Mouse (Mus musculus) CD4-positive helper T cell, adult 2 months (primary cell): Measurements from ENCODE around the gene Ccdc162.

ENCODE experiments used
- DNase-seq: peaks from one replicate; pipeline ENCODE4 v3.0.0-alpha.2; 2012; ENCODE audit warnings: low read depth, missing footprints, low spot score

The Ccdc162 gene

DNA sequence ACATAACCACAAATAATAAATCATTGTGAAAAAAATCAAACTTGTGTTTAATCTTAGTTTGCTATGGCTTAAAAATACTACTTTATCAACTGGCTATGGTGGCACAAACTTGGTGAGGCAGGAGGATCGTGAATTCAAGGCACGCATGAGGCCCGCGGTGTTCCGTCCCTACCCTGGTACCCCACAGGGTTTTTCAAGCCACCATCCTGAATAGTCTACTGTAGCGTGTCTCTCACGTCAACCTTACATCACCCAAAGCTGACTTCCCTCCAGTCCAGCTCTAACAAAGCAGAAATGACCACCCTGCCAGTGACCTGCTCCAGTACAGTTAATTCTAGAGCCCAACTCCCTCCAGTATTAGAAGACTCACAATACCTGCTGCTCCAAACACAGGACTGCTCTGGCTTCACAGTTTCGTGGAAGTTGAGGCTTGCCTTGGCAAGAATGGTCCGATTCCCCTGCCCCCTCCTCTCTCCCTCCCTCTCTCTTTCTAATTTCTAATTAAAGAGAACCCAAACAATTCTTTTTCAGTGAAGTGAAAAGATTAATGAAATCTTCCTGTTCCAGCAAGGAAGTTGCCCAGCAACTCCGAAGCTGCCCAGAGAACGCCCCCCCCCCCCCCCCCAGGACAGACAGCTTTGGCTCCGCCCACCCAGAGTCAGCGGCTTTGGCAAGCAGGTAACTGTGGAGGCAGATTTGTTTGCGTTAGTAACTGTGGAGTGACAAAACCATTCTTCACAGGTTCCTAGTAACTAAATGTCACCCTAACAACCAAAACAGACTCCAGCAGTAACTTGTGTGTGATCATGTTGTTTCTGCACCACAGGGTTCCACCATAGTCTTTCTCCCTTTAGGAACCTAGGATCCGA lies at the start of gene Ccdc162:
Ccdc162 (minus strand) TSS at position 606 of the 869 bp plus-strand sequence.
- no peak for DNase-seq

DNA sequence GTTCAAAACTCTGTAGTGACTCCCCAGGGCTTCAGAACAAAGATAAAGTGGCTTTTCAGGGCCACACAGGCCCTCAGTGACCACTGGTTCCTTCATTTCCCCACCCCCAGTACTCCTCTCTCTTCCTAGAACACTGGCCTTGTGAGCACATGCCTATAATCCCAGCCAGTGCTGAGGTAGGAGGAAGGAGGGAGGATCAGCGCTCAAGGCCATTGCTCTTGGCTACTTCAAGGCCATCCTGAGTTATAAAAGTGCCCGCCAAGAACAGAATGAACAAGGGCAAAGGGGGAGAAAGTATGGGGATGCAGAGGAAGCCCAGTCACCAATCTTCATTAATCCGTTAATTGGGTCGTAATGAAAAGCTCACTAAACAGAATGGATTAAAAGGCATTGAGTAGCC lies 49.2 kb upstream of the Ccdc162 start:
- DNase-seq: no peak

DNA sequence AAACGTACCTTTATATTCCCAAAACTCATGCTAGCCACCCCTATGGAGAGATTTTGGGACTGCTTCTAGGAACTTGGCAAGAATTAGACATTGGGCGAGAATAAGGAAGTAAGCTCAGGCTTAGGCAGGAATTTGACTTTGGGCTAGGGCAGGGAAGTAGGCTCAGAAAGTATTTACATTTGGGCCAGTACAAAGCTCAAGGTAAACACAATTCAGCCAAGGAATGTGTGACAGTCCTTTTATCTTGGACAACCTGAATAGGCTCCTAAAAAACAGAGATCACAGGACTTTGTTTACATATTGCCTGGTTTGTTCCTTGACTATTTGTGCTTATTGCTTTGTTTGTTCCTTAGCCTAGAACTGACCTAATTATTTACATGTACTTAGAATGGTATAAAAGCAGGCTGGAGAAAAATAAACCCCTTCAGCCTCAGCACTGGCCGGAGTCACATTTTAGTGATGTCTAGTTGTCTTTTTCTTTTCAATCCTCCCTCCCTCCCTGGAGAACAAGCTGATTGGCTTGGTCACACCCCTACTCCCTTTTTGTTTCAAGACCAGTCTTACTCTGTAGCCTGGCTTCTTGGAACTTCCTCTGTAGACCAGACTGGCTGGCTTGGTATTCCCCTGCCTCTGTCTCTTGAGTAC lies 47.4 kb upstream of the Ccdc162 start:
- DNase-seq: no peak

DNA sequence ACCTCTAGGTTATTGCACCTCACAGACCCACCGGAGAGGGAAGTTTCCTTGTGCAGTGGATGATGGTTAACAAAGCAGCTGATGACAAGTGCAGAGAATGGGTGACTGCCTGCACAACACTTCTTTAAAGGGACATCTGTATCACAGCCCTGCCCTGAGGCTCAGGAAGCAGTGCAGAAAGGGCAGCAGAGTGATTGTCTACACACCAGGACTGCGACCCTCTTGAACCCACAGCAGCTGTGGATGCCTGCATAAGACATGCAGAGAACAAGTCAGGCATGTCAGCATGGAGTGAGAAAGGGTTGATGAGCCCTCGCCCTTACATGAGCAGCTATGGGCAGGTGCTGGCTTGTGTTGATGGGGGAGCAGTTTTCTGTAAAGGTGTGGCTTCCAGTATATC lies 44.4 kb upstream of the Ccdc162 start:
- DNase-seq: no peak

DNA sequence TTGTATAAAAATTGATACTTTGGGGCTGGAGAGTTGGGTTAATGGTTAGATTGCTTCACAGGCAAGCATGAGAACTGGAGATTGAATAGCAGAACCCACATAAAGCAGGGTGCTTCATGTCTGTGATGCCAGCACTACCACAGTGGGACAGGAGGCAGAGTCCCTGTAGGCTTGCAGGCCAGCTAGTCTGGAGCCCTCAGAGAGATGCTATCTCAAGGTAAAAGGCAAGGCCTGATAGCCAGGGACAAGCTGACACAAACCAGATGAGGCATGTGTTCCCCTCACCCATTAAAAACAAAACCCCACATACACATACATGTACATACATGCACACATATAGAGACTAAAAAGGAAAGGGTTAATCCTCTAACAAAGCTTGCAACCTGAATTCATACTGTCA lies 41.6 kb upstream of the Ccdc162 start:
- no peak for DNase-seq

DNA sequence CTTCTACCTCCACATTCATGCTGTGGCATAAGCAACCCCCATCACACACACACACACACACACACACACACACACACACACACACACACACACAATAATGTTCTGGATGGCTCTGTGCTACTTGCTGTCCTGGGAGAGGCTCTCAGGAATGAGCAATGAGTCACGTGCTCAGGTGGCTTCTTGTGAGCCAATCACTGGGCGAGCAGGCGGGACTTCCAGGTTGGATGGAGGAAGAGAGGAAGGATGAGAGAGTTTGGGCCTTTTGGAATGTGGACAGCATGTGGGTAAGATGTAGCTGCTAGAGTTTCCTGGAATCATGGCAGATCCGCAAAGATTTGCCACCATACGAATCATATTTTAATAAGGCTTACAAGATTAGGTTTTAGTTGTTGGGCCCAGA lies 40.8 kb upstream of the Ccdc162 start:
- no peak for DNase-seq

DNA sequence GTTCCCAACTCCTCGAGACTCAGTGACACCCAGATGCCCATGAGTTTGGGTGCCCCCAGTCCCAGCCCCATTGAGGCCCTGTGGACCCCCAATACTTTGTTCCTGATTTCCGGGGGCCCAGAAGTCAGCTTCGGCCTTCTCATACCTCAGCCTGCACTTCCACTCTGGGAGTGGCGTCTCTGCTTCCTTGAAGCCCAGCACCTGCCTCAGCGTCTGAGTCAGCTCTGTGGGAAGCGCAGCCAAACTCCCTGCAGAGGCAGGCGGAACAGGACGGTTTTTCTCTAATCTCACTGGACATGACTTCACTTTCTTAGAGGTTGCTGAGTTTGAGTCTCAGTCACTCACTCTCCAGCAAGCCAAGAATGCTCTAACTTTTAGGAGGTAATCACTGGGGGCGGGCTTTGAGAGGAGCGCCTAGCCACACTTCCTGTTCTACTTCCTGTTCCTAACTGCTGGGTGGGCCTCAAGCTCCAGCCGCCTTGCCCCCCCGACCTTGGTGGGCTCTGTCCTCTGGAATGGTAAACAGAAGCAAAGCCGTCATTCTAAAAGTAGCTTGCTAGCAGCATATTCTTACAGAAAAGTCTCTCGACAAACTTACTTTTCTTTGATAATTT lies 35.5 kb upstream of the Ccdc162 start:
- peak; percentile 28 for DNase-seq

DNA sequence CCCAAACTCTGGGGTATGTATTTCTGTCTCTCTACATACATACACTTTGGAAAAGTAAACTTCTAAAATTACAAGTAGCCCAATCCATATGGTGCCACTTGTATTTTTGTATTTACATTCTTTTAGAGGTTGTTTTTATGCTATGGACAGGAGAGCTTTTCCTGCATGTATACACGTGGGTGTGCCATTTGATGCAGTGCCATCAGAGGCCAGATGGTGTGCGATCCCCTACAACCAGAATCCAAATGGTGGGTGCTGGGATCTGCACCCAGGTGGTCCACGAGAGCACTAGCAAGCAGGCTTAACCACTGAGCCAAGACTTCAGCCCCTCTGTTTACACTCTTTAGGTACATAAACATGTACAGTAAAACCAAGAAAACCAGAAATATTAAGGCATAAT lies 32.9 kb upstream of the Ccdc162 start:
- no peak for DNase-seq

DNA sequence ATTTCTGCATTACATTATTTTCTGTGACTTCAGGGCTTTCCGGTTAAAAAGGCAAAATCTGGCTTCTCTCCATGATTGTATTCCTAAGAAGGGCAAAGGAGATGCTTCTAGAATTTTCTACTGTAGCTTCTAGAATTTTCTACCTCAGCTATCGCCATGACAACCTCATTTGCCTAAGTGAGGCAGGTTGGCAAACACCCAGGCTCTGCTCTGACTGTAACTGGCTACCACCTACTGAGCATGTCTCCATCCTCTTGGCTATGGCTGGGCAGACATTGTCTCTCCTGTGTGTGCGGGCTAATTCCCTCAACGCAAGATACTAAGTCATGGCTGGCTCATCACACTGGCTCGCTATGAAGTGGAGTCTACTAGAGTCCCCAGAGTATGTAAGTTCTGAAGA lies 30.1 kb upstream of the Ccdc162 start:
- DNase-seq: no peak

DNA sequence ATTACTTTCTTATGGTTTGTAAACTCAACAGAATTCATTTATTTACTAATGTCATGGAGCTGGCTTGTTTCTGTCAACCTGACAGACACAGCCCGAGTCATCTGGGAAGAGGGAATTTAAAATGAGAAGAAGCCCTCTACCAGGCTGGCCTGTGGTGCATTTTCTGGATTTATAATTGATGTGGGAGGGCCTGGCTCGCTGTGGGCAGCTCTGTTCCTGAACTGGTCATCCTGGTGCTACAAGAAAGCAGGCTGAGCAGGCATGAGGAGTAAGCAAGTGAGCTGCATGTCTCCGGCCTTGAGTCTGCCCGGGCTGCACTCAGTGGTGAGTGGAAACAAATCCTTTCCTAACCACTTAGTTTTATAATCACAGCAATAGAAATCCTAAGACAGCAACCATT lies 27.6 kb upstream of the Ccdc162 start:
- DNase-seq: no peak

DNA sequence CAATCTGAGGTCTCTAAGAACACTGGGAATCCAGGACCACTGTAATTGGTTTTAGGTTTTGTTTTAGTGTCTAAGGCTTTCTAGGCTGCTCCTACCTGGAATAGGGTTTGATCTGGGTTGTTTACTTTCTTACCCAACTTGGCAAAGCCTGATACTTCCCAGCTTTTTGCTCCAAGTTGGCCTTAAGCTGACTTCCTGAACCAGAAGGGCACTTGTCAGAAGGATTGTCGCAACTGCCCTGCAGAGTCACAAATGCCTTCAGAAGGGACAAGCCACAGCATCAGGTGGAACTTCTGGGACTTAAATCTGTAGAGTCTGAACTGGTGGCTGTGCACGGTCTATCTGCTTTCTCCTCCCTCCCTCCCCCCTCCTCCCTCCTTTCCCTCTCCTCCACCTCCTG lies 23.8 kb upstream of the Ccdc162 start:
- no peak for DNase-seq

DNA sequence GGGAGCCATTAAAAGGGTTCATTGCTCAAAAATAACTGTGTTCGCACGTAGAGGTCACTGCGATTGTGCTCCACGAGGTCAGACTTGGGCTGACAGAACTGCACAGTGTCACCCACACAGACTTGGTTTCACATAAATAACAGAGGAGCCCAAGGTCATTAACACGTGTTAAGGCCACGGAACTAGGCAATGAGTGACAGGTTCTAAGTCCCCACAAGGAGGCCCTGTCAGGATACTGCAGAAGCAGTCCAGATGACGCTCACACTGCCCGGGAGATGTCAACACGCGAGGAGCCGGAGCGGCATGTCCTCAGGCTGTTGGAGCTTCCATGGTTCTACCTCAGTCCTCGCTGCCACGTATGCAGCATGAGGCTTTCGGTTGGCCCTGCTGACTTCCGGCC lies 20.8 kb upstream of the Ccdc162 start:
- DNase-seq: no peak

DNA sequence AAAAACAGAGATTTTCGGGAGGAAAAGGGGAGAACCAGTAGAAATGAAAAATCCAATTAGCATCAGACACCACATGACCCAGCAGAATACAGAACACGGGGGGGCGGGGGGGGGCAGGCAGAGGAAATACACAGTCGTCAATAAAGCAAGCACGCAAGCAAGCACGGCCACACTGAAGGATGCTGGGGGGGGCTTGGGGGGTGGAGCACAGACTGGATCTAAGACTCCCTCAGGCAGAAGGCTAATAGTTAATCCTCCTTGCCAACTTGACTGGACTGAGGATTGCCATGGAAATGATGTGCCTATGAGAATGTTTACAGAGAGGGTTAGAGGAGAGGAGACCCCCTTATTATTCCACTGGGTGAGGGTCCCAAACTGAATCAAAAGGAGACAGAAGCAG lies 19.0 kb upstream of the Ccdc162 start:
- no peak for DNase-seq

DNA sequence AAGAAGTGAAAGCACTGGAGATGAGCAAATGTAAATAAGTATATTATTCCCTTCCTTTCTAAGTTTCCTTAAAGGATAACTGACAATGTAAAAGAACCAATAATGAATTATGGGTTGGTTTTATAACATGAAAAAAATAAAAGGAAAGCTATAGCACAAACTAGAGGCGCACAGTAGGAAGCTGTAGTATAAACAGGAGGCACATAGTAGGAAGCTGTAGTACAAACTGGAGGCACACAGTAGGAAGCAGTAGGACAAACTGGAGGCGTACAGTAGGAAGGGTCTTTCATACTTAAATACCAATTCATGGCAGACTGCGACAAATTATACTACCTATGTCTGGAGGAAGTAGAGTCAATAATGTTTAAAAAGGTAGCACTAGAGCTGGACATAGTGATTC lies 16.8 kb upstream of the Ccdc162 start:
- no peak for DNase-seq

DNA sequence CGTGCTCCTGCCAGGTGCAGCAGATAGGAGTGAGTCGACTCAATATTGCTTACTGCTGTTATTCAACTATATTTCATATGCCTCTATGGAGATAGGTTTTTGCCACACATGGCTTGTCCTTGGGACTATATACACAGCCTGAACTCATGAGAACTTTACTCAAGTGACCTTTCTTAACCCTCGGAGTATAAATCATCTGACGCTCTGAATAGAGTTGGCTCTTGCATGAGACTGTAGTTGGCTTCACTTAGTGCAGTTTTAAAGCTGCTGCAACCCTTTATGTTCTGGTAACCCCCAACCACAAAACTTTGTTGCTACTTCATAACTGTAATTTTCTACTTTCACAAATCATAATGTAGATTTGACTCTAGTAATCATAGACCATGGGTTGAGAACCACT lies 15.5 kb upstream of the Ccdc162 start:
- DNase-seq: no peak

DNA sequence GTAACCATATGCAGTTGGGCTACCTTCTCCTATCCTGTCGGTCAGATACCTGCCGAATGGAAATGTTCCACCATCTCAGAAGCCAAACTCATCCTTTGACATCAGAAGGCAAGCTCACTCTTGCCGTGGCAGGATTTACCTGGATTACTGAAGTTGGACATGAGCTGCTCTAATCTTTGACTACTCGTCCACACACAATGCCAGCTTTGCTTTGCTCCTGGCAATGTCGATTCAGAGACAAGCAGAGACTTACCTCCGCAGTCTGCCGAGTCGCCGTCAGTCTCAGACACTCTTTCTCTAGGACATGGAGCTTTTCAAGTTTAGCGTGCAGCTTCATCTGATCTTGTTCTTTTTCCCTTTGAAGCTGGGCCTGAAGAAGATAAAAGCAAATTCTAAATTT lies 14.3 kb upstream of the Ccdc162 start:
- no peak for DNase-seq

DNA sequence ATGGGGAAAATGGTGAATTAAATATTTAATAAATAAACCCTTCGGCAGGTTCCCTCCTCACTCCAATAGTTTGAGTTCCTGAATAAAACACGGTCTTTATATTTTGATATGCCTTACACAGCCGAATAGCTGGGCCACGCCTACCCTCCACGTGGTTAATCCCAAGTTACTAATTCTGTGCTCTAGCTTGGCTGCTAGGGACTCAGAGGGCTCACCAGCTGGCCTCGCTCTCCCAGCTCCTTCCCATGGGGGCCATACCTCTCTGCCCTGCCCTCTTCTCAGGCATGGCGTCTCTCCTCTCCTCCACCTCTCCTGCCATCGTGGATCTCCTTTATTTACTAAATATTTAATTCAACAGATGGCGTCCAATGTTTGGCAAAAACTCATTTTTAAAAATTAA lies 9.8 kb upstream of the Ccdc162 start:
- no peak for DNase-seq

DNA sequence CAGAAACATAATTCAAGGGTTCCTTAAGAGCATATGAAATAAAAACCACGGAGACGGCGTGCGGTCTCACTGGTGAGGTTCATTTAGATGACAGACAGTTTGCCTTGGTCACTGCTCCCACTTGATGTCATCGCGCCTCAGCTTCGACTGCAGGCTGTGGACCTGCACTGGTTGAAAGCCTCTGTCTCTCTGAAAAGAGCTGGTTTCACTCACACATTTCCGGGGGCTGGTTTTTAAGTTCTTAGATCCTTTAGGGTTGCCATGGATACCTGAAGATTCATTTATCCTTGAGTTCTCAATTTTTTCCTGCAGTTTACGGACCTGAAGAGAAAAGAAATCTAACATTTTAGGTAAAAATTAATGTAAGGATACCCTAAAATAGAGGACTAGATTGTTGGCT lies 3.2 kb upstream of the Ccdc162 start:
- DNase-seq: no peak

DNA sequence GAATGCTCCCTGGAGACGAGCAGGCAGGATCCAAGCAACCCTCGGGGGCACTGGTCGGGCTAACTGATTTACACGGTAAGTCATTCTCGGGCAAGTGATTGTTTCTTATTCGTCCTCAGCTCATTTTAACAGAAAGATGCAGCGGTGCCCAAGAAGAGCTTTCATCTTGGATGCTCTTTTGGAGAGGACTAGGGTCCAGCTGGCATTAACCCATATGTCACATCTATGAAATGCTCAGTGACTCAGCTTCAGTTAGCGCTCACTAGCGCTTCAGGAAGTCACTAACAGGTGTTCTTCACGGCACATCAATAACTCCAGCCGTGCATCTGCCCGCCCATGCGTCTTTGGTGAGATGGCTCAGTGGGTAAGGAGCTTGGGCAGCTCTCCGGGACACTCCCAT lies 877 bp downstream of the Ccdc162 start:
- DNase-seq: no peak

DNA sequence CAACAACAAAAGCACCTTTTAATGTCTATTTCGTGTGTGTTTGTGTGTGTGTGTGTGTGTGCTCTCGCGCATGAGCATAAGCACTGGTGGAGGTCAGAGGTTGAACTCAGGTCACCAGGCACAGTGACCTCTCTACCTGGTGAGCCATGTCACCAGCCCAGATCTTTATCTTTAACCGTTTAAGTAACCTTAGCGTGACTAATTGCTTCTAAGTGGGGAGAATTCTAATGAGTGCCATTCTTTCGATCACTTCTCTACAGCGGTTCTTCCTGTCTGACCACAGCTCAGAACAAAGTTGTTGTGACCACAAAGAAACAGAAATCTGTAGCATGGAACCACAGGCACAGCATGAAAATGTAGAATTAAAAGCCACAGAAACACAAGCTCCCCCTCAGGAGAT lies 5.0 kb downstream of the Ccdc162 start:
- peak; percentile 4 for DNase-seq

DNA sequence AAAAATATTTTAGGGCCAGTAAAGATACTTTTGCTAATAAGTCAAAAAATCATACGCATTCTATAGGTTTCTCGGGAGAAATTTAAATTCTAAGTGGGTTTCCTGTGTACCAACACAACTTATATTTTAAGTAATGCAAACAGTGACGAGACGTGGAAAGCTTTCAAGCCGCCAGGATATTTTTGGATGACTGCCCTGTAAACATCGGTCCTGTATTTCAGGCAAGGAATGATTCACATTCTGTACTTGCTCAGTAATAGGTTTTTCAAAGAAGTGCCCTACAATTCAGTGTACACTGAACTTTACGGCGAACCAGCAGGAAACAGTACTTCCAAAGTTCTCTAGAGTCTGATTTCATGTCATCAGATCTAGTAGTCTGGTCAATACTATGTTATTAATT lies 5.7 kb downstream of the Ccdc162 start:
- DNase-seq: no peak

DNA sequence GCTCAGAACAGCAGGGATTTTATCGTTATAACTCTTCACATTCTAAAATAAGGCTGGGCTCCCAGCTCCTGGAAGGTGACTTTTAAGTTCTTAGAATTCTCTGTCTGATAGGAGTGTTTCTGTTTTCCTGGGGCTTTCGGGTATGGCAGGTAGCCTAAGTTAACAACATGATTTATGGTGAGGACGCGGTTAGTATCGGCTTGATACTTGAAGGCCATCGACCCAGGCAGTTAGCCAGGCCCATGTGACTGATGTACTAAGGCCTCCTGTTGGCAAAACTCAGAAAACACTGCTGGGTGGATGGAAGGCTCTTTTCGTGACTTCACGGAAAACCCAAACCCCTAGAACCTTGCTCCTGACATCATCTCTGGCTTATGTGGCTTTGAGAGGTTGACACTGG lies 7.1 kb downstream of the Ccdc162 start:
- DNase-seq: no peak

DNA sequence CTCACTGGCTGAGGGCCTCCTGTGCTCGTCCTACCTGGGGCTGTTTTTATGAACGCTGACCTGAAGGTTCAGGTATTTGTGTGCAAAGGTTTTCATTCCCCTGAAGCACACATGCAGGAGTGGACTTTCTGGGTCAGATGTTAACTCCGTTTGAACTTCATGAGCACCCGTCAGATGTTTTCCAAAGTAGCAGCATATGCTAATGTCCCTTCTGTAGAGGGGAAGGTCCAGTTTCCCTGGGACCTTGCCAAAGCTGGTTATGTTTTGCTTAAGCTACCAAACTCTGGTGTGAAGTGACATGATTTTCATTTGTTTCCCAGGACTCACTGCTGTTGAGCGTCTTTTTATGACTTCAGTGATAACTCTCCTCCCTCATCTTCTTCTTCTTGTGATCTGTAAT lies 16.8 kb downstream of the Ccdc162 start:
- DNase-seq: no peak
